Mouse (Mus musculus): ENCODE measurements around the gene Peli1.
"Not testable (repeated sequence)": the region's sequence is repeated elsewhere in the genome, so short reads cannot be mapped to it uniquely, and the experiment has no call there.

Gene Peli1

GRCm38 (mm10) chr11:21151672-21152071 lies 60.6 kb downstream of the Peli1 start:
- no peak for DNase-seq (ENCODE audit: low read depth, low spot score)

GRCm38 (mm10) chr11:21153111-21153510 lies 62.0 kb downstream of the Peli1 start:
- no peak for DNase-seq (ENCODE audit: low read depth, low spot score)

GRCm38 (mm10) chr11:21157595-21157994 lies 66.5 kb downstream of the Peli1 start:
- no peak for DNase-seq (ENCODE audit: low read depth, low spot score)

- no peak for DNase-seq (ENCODE audit: low read depth, low spot score)
These were observed 71.0 kb downstream of the Peli1 start for GRCm38 (mm10) chr11:21162093-21162492.

DNA sequence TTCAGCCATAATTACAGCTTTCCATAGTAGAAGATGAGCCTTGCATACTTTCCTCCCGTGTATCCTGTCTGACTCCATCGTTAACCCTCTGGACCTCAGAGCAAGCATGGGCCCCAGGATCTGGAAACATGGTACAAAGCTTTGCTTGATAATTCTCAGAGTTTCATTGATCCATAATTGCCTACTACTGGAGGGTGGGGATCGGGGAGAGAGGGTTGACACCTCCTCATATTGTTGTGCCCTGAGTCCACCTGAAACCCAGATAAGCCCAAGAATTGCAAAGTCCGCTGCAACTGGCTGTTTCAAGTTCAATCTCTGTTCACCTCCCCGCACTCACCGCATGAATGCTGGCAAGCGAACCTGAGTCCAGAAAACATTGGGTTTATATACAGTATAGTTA lies 72.1 kb downstream of the Peli1 start:
- DNase-seq (ENCODE audit: low read depth, low spot score): no peak

DNA sequence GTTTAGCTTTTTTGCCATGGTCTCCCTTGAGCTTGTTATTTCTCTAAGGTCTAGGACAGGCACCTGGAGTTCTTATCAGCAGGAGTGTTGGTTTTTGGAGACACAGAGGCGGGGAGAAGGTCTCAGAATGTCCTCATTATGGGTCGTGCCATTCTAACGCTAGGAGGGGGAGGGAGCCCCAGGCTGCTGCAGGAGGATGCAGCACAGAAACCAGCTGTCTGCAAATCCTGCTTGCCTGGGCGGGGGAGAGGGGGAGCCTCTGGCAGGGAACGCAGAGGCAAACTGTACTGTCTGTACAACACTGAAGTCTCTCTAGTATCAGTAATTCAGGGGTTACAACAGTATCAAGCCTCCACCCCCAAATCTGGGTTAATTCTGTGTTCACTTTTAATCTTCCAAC lies 72.6 kb downstream of the Peli1 start:
- DNase-seq (ENCODE audit: low read depth, low spot score): no peak

DNA sequence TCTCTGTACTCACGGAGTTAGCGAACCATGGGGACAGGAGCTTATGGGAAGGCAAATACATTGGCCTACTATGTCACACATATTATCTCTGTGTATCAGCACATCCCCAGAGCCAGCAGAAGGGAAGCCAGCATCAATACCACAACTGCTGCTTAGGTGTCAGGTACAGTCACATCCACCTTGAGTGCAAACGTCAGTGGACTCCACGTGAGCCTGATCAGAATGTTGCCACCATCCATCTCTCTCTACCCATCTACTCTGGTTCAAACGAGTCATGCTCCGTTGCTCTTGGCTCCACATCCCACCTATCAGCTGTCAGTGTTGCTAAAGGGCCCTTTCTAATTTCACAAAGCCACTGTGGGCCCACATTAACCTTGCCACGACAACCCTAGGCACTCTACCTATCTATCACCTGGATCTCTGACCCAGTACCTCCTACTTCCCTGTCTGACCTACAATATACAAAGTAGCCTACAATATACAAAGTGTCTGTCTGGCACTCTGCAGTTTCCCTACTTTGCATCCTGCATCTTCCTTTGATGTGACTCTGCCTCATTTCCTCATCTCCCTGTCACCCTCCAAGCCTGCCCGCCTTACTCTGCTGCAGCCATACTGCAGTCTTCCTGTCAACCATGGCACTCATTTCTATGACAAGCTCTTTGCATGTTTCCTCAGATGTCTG lies 73.4 kb downstream of the Peli1 start:
- DNase-seq (ENCODE audit: low read depth, low spot score): no peak

- DNase-seq (ENCODE audit: low read depth, low spot score): no peak
These were observed 74.0 kb downstream of the Peli1 start for GRCm38 (mm10) chr11:21164994-21165560.

GRCm38 (mm10) chr11:21166495-21167096 lies 75.5 kb downstream of the Peli1 start:
- no peak for DNase-seq (ENCODE audit: low read depth, low spot score)

DNA sequence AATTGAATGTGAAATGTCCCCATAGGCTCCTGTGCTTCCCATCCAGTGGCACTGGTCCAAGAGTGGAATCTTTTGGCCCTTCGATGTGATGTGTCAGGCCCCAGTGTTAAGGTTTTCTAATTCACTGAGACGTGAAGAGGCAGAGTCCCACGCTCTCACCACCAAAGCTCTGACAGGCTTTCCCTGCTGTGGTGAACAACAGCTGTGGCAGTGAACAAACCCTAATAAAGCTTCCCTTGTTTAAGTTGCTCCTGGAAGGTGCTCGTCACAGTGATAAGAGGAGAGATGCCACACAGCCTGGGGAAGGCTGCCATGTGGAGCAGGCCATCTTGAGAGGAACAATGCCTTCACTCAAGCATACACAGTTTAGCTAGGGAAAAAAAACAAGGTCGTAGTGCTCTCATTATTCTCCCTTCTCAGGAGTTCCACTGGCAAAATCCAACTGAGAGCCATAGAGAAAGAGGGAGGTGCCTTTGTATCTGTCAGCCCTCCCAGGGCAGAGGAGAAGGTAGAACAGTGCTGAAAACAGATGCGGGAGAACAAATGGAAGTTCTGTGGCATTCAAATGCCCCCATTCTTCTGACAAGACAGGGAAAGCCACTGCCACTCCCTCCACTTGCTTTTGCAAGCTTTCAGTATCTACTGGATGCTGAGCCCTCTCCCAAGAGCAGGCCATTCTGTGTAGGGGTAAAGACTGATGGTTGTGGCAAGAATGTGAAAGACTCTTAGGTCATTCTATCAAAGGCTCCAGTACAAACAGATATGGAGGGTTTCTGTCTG lies 77.9 kb downstream of the Peli1 start:
- peak; percentile 85 for DNase-seq (ENCODE audit: low read depth, low spot score)

DNA sequence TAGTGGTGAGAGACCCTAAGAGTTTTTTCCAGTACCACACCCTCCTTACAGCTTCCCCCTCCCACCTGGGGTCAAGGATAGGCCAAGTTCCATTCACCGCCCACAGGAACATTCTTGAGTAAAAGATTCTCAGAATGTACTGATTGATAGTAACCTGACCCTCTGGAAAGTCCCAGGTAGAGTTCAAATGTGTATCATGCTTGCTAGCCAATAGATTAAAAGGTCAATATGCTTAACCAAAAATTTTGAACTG lies 78.4 kb downstream of the Peli1 start:
- DNase-seq (ENCODE audit: low read depth, low spot score): peak; percentile 92

DNA sequence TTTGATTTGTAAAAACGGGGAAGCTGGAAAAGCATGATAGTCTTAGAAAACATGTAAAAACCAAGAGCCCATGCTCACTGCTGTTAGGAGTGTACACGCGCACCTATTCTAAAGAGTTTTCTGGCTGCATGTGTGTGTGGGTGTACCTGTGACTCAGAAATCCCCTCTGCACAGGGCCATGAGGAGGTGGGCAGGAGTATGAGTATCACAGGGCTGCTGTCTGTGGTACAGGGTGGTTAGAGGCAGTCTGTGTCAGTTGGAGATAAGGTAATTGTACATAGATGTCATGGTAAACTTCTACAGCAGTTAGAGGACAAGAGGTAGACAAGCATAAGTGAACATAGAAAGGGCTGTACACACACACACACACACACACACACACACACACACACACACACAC lies 81.2 kb downstream of the Peli1 start:
- no peak for DNase-seq (ENCODE audit: low read depth, low spot score)

- no peak for DNase-seq (ENCODE audit: low read depth, low spot score)
These were observed 82.8 kb downstream of the Peli1 start for GRCm38 (mm10) chr11:21173926-21174325.

DNA sequence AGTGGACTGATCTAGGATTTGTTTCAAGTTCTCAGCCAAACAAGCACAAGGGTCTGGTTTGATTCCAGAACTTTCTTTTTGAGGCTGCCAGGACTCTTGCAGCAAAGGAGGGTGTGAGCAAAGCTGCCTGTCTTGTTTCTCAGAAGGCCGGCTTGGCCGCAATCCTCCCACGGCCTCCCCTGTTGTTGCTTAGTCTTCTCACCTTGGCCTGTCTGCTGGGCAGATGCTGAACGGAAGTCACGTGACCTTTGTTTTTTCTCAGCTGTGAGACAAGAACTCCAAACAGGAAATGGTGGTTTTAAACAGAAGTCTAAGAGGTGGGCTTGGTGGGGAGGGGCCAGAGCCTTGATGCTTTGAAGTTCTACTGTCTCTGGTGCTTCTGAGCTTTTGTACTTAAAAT lies 83.3 kb downstream of the Peli1 start:
- peak; percentile 93 for DNase-seq (ENCODE audit: low read depth, low spot score)

DNA sequence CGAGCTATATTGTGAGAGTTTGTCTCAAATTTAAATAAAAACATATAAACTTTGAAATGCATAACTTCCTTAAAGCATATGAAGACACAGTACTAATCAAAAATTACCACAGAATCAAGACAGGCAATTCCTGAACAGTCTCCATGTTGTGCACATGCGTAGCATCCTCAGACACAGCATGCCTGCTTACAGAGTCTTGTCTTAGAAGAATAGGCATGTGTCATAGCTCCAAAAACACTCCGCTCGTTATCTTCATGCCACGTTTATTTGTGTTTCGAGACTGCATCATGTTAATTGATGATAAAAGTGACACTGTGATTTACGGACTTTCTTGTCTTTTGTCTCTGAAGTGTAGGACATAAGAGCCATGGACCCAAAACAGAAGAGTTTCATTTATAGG lies 84.0 kb downstream of the Peli1 start:
- no peak for DNase-seq (ENCODE audit: low read depth, low spot score)

DNA sequence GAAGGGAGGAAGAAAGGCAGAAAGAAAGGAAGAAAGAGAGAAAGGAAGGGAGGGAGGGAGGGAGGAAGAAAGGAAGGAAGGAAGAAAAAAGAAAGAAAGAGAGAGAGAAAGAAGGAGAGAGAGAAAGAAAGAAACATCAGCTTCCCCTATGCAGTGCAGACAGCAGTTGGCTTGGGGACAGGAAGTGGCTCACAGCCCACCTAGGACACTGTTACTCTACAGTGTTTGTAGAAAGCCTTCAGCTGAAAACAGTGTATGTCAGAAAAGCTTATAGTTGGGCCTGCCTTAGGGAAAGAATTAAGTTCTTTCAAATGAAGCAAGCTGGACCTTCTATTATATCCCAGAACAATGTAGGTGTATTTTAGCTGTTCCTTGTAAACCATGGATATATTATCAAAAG lies 85.4 kb downstream of the Peli1 start:
- no peak for DNase-seq (ENCODE audit: low read depth, low spot score)

- peak; percentile 34 for DNase-seq (ENCODE audit: low read depth, low spot score)
These were observed 87.3 kb downstream of the Peli1 start for GRCm38 (mm10) chr11:21178343-21178742.

DNA sequence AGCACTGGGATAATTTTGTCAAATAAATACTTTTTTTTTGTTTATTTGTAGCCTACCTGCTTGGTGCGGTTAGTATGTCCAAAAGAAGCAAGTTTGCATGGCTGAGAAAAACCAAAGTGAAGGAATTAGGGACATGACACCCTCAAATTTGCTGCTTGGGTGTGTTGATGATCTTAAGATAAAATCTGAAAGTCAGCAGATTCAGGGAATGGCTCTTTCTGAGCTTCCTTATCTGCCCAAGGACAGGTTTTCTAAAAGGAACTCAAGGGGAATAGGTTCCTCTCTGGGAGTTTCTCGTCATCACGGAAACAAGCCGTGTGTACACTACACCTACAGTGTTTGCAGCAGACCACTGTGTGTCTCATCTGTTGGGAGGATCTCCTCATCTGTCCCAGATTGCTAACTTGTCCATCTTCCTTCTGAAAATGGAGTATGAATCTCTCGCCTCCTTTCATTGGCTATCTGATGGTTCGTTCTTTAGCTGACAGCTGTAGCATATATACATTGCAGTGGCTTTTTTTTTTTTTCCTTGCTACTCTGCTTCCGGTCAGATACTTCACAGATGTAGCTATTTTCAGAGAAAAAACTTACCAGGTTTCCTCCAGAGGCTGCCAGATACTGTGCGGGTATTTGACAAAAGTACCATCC lies 88.0 kb downstream of the Peli1 start:
- no peak for DNase-seq (ENCODE audit: low read depth, low spot score)

- not testable (repeated sequence) for DNase-seq (ENCODE audit: low read depth, low spot score)
These were observed 88.8 kb downstream of the Peli1 start for GRCm38 (mm10) chr11:21179873-21180272.

GRCm38 (mm10) chr11:21180650-21181049 lies 89.6 kb downstream of the Peli1 start:
- no peak for DNase-seq (ENCODE audit: low read depth, low spot score)

GRCm38 (mm10) chr11:21181616-21182015 lies 90.5 kb downstream of the Peli1 start:
- DNase-seq (ENCODE audit: low read depth, low spot score): no peak

DNA sequence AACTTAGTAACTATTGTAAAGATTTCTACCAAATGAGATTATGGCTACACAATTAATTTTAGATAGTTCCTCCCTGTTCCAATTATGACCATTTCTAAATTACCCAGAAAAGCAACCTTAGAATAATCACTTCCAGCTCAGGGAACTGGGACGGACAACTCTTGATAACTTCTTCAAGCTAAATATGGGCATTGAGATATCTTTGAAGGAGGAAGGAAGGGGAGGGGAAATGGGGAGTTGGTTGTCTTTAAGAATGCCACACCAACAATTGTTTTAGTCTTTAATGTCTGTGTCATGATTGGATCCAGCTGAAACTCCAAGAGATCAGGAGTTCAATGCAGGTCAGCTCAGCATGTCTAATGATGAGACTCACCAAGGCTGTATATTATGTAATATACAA lies 91.6 kb downstream of the Peli1 start:
- no peak for DNase-seq (ENCODE audit: low read depth, low spot score)

All from R1 (cell line).